Mouse (Mus musculus) left cerebral cortex, adult 11 months (tissue): ENCODE measurements around the gene Ptgdr2.

ENCODE experiments used
- DNase-seq: peaks from one replicate; pipeline ENCODE4 v3.0.0; 2022; ENCODE audit warnings: low spot score

Gene Ptgdr2

GRCm38 (mm10) chr19:10976318-10976717 is 39.4 kb downstream of the Ptgdr2 start:
- DNase-seq, result no peak

- DNase-seq, result peak; percentile 58
Observed at GRCm38 (mm10) chr19:10979184-10980168, 42.5 kb downstream of the Ptgdr2 start.

GRCm38 (mm10) chr19:10980210-10980609 is 43.2 kb downstream of the Ptgdr2 start:
- DNase-seq, result no peak

GRCm38 (mm10) chr19:10983146-10983545 is 46.2 kb downstream of the Ptgdr2 start:
- DNase-seq, result no peak

- DNase-seq, result no peak
Observed at GRCm38 (mm10) chr19:10984551-10984950, 47.6 kb downstream of the Ptgdr2 start.

GRCm38 (mm10) chr19:10985889-10986288 is 48.9 kb downstream of the Ptgdr2 start:
- DNase-seq, result no peak

- DNase-seq, result no peak
Observed at GRCm38 (mm10) chr19:10988563-10988962, 51.6 kb downstream of the Ptgdr2 start.

- no peak for DNase-seq
Observed at GRCm38 (mm10) chr19:10990751-10991150, 53.8 kb downstream of the Ptgdr2 start.

- DNase-seq, result no peak
Observed at GRCm38 (mm10) chr19:10991911-10992310, 55.0 kb downstream of the Ptgdr2 start.
